Mouse (Mus musculus) intestine, embryonic 16.5 days (tissue): Measurements from ENCODE around the gene Iscu. TPM values are rescaled to one million over a fixed set of nuclear protein-coding genes. Genes with fewer than 3 reads are reported as not detected.
A peak's percentile ranks its signal among the peaks of the same experiment; 100 is the strongest.

Experiments used
- ATAC-seq: fragments of 200-750 bp; cut with Nextera tagmentation; 2 replicates; pipeline ENCODE4 v1.8.0; 2017; ENCODE audit warnings: moderate TSS enrichment, moderate library complexity
- H3K27ac ChIP-seq: fragments of 300-500 bp; sonication (generic); 2 replicates; pipeline ENCODE4 v1.5.1; 2014; ENCODE audit warnings: mild to moderate bottlenecking, low read length
- H3K27me3 ChIP-seq: fragments of 300-500 bp; sonication (generic); replicated peaks from 2 replicates; pipeline ENCODE4 v1.6.1; 2014; ENCODE audit warnings: low read length, control low read depth, mixed read lengths; ENCODE audit not compliant: control insufficient read depth, insufficient read depth
- H3K36me3 ChIP-seq: fragments of 300-500 bp; sonication (generic); 2 replicates; pipeline ENCODE4 v1.6.1; 2014; ENCODE audit warnings: low read length, control low read depth; ENCODE audit not compliant: control insufficient read depth, insufficient read depth
- H3K4me1 ChIP-seq: fragments of 300-500 bp; sonication (generic); 2 replicates; pipeline ENCODE4 v1.6.1; 2014; ENCODE audit warnings: low read length, control low read depth, mixed read lengths; ENCODE audit not compliant: control insufficient read depth, insufficient read depth
- H3K4me2 ChIP-seq: fragments of 300-500 bp; sonication (generic); 2 replicates; pipeline ENCODE4 v1.6.1; 2014; ENCODE audit warnings: low read depth, low read length, control low read depth
- H3K4me3 ChIP-seq: fragments of 300-500 bp; sonication (generic); 2 replicates; pipeline ENCODE4 v1.5.1; 2014; ENCODE audit warnings: mild to moderate bottlenecking, low read length
- H3K9ac ChIP-seq: fragments of 300-500 bp; sonication (generic); 2 replicates; pipeline ENCODE4 v1.6.1; 2014; ENCODE audit warnings: low read depth, low read length
- H3K9me3 ChIP-seq: fragments of 300-500 bp; sonication (generic); 2 replicates; pipeline ENCODE4 v1.6.1; 2016; ENCODE audit warnings: low read length, control low read depth; ENCODE audit not compliant: control insufficient read depth
- WGBS: fragments of 180-500 bp; shearing (Covaris S2); extraction: QIAGEN DNeasy Blood & Tissue Kit; methylation state at CpG from one replicate; pipeline ENCODE4 v1.1.7; 2014; 5-methylcytosine and 5-hydroxymethylcytosine counted together
- polyA plus RNA-seq: library from polyadenylated mRNA; unstranded; fragments of >200 nt; fragmentation: Nextera tagmentation; extraction: Ambion mirVana; gene quantifications from 2 replicates; pipeline ENCODE4 v1.2.1, GENCODE M21; 2015

The Iscu gene
- polyA plus RNA-seq, 1 experiment from 2014 or later, result 114 TPM

DNA sequence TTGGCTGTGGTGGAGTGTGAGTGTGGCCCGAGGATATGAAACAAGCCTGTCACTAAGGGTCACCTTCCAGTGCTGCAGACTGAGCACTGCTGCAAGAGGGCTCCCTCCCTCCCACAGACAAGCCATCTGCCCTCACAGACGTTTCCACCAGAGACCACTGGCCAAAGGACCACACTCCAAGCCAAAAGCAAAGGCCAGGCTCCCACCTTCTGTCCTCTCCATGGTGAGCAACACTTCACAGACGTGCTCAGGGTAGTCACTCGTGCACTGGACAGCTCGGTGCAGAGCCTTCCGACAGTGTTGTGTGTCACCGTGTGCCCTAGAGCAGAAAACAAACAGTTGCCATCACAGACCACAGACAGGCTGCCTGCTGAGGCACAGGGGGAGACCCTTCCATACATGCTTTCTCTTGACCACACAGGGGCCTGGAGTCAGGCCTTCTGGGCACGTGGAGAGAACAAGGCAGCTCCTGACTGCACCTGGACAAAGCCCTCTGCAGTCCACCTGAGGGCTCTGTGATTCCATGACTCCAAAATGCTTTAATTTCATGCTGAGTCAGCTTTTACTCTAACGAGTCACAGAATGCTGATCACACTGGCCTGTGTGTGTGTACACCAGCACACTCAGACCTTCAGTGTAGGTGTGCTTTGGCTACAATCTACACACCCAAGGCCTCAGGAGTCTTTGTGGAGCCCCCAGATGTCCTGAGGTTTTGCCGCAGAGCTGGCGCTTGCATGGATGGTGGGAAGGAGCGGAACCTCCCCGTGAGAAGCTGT is 23.8 kb upstream of the Iscu start:
- peaks cover 60% of the 10 kb centered on the region for H3K36me3 ChIP-seq
- H3K4me1 ChIP-seq, result no peaks in the 10 kb centered on the region
- H3K9ac ChIP-seq, result no peak overlapping the region
- no peak overlapping the region for H3K4me3 ChIP-seq
- H3K4me2 ChIP-seq, result no peak overlapping the region
- WGBS, result 96% methylated on average over 13 of the region's 13 CpGs
- H3K9me3 ChIP-seq, result no peaks in the 10 kb centered on the region
- H3K27ac ChIP-seq, result no peak overlapping the region
- no peaks in the 10 kb centered on the region for H3K27me3 ChIP-seq
- no peak for ATAC-seq

DNA sequence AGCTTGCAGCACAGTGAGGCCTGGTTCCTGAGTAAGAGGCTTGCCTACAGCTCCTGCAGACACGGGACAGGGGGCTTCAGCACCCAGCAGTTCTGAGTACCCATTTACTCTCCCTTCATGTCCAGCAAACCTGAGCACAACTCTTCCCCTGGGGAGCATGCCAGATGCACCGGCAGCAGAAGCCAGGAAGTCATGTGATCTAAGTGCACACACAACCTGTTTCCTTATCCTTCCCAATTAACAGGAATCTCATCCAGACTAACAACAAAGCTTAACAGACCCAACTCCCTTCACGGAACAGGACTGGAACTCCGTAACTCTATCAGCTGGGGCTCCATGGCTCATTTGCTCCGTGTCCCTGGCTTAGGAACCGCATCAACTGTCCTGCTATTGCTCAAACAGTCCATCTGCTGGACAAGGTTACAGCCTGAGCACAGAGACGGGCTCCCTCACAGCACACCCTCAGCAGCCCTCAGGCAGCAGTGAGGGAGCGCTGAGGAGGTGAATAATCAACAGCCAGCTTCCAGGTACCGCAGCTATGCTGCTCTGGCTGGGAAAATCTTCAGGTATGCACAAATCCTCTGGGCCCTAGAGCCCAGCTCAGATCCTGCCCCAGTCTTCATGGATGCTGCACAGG is 20.9 kb upstream of the Iscu start:
- H3K4me2 ChIP-seq, result no peak overlapping the region
- WGBS, result 87% methylated on average over 9 of the region's 9 CpGs
- ATAC-seq, result no peak
- no peak overlapping the region for H3K27ac ChIP-seq
- H3K9me3 ChIP-seq, result no peaks in the 10 kb centered on the region
- H3K4me1 ChIP-seq, result no peaks in the 10 kb centered on the region
- no peak overlapping the region for H3K9ac ChIP-seq
- peaks cover 52% of the 10 kb centered on the region for H3K36me3 ChIP-seq
- H3K4me3 ChIP-seq, result no peak overlapping the region
- no peaks in the 10 kb centered on the region for H3K27me3 ChIP-seq

DNA sequence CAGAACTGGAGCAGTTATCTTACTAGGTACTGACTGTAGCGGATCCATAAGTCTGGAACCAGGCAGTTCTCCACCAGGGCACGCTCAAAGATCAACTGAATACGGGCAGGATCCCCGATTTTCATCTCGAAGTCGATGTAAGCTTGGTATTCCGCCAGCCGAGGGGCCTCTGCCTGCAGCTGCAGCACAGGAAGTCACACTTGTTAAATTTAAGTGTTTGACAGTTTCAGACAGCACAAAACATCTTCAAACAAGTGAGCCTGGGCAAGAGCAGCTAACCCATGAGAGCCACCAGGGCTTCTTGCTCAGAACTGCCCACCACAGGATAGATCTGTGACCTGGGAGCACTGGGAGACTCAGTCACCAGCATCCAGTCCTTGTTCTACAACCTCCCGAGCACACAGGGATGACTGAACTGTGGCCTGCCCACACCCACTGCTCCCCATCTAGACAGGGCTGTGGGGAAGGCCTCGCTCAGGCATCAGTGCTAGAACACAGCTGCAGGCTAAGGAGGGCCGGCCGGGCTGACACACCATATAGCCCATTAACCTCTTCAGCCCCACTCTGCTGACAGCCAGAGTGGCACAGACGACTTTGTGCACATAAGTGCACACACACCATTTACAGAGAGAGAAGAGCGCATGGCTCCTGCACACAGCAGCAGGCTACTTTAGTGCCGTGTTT is 17.1 kb upstream of the Iscu start:
- Histone ChIP-seq H3K4me3 (no peak overlapping the region), H3K27me3 (no peaks in the 10 kb centered on the region), H3K36me3 (peaks cover 47% of the 10 kb centered on the region), H3K9ac (no peak overlapping the region), H3K9me3 (no peaks in the 10 kb centered on the region), H3K27ac (no peak overlapping the region), H3K4me2 (no peak overlapping the region), H3K4me1 (no peaks in the 10 kb centered on the region)
- ATAC-seq, result no peak
- 87% methylated on average over 15 of the region's 15 CpGs for WGBS

DNA sequence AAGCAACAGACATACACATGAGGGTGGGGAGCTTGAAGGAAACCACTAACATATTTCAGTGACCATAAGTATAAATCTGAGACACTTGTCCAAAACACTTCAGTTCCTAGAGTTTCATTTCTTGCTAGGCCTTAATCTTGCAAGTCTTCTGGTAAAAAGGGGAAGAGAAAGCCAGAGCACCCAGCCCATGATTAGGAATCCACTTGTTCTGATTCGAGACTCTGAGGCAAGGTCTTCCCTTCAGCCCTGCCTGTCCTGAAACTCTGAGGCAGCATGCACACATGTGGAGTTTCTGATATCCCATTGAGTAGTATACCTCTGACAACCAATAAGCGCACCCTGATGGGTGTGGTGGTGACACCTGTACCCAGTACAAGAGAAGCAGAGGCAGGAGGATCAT is 11.0 kb upstream of the Iscu start:
- no peak overlapping the region for H3K9ac ChIP-seq
- no peak overlapping the region for H3K4me3 ChIP-seq
- H3K27ac ChIP-seq, result no peak overlapping the region
- 90% methylated on average over 2 of the region's 2 CpGs for WGBS
- peaks cover 12% of the 10 kb centered on the region; the same call in 1 of the 2 replicates for H3K4me1 ChIP-seq
- no peak for ATAC-seq
- H3K36me3 ChIP-seq, result peaks cover 49% of the 10 kb centered on the region
- no peaks in the 10 kb centered on the region for H3K27me3 ChIP-seq
- no peaks in the 10 kb centered on the region for H3K9me3 ChIP-seq
- no peak overlapping the region for H3K4me2 ChIP-seq

DNA sequence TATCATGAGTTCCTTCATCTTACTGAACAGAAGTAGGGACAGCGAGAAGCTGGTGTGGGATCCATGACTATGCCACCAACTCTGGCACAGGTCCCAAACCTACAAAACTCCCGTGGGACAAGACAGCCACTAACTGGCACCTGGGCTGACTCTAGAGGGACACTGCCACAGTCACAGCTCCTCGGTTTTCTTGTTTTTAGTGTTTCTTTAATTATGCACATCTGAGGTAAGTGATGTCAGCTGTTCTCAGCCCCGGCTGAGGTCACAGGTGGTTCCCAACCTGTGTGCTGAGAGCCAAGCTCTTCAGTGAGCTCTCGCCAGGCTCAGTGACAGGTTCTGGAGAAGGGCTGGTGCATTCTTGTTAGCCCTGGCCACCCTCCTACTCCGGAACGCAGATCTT is 8.1 kb upstream of the Iscu start:
- no peak overlapping the region for H3K9ac ChIP-seq
- no peaks in the 10 kb centered on the region for H3K27me3 ChIP-seq
- H3K4me1 ChIP-seq, result peaks cover 14% of the 10 kb centered on the region; the same call in 1 of the 2 replicates
- no peak overlapping the region for H3K4me2 ChIP-seq
- no peaks in the 10 kb centered on the region for H3K9me3 ChIP-seq
- no peak overlapping the region for H3K4me3 ChIP-seq
- peaks cover 33% of the 10 kb centered on the region for H3K36me3 ChIP-seq
- WGBS, result 90% methylated on average over 7 of the region's 7 CpGs
- no peak overlapping the region for H3K27ac ChIP-seq
- no peak for ATAC-seq

DNA sequence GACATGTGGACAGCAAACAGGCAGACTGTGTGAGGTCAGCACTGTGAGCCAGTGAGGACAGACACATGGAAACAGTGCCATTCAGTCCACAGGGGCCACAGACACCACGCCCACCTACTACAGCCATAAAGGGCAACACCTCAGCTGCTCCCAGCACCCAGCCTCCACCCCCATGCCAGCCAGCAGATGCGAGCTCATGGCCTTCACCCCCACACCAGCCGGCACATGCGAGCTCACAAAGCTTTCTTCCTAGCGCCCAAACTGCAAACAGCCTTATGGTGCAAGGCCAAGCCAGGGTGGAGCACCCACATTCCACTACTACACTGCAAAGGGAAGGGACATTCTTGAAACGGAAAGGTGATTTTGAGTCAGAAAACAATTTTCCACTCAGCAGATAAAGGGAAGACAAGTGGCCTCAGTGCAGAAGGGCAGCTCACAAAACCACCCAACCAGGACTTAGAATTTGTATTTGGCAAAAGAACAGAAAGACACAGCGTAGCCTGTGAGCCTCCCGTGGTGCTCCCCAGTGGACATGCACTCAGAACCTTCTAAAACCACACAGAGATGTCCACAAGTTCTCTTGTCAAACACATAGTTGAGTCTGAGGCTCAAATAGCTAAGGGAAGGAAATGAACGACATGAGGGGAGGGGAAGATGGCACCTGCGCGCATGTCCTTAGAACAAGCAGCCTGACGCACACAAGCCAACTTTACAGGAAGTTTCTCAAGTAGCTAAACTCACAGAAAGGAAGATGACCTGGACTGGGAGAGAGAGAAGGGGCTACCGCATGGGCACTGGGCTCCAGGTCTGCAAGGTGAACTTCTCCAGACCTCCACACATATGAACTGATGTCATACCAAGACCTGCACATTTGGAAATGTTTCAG is 6.7 kb upstream of the Iscu start:
- no peak for ATAC-seq
- Histone ChIP-seq H3K4me3 (no peak overlapping the region), H3K27me3 (no peaks in the 10 kb centered on the region), H3K4me2 (no peak overlapping the region), H3K27ac (no peak overlapping the region), H3K36me3 (peaks cover 28% of the 10 kb centered on the region), H3K9ac (no peak overlapping the region), H3K9me3 (no peaks in the 10 kb centered on the region), H3K4me1 (peaks cover 24% of the 10 kb centered on the region)
- 80% methylated on average over 13 of the region's 13 CpGs for WGBS

DNA sequence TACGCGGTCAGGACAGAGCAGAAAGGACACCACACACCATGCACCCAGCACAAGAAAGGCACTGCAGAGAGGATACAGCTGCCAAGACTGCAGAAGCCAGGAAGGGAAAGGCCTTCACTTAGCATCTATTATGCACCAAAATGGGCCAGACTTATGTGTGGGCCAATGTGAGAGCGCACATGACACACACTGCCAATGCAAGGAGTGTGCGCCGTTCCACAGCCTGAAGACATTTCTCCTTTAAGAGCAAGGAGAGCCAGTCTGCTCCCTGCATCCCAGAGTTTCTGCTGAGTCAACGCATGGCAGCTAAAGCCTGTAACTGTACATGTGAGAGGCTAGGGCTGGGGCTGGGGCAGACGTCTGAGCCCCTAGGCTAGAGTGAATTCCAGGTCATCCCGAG is 3.7 kb upstream of the Iscu start:
- Histone ChIP-seq H3K4me3 (no peak overlapping the region), H3K27ac (no peak overlapping the region)
- WGBS, result 92% methylated on average over 8 of the region's 8 CpGs

DNA sequence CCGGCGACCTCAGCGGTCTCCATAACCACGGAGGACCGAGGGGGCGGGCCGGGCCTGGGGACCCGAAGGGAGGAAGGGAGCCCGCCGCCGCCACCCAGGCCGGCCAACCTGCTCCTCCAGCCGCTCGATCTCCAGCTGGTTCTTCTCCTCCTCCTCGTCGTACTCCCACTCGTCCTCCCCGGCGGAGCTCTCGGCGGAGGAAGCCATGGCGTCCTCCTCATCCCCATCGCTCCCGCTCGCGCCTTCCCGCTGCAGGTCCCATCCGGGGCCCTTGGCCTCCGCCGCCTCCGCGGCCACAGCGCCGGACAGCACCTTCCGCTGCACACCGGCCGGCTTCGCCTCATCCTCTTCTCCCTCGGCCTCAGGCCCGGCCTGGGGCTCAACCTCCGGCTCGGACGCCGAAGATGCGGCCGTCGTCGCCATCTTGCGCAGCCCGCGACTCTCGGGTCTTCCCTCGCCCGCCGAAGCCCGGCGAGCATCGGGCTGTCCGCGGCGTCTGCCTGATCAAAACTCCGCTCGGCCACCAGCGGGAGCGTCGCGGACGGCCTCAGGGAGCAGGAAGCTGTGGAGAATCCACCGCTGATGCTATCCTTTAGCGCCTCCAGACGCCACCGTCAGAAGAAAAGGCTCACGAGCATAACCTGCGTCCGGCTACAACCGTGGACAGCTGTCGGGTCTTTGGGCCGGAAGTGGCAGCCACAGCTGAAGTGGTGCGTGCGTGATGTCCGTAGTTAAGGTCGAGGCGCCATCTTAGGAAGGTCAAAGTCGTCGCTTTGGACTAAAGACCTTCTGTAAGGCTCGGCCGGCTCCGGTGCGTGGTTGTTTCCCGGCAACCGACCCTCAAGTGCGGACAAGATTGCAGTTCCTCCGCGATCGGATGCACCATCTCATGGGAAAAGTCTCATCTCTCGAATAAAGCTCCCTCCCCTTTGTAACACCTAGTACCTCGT is 1.1 kb upstream of the Iscu start:
- WGBS, result under 1% methylated on average over 89 of the region's 97 CpGs
- no peaks in the 10 kb centered on the region for H3K27me3 ChIP-seq
- H3K4me2 ChIP-seq, result peak overlapping the region; percentile 67
- peak overlapping the region; percentile 95 for H3K9ac ChIP-seq
- H3K36me3 ChIP-seq, result peaks cover 14% of the 10 kb centered on the region
- H3K4me1 ChIP-seq, result peaks cover 22% of the 10 kb centered on the region
- H3K4me3 ChIP-seq, result peak overlapping the region; percentile 99
- ATAC-seq, result peak; percentile 82
- H3K27ac ChIP-seq, result peak overlapping the region; percentile 99
- no peaks in the 10 kb centered on the region for H3K9me3 ChIP-seq

More for the DNA sequence above, 3.7 kb upstream of the Iscu start:
- Histone ChIP-seq H3K36me3 (peaks cover 8% of the 10 kb centered on the region), H3K4me2 (no peak overlapping the region), H3K4me1 (peaks cover 31% of the 10 kb centered on the region), H3K27me3 (no peaks in the 10 kb centered on the region), H3K9me3 (no peaks in the 10 kb centered on the region), H3K9ac (no peak overlapping the region)
- no peak for ATAC-seq
